Mouse (Mus musculus) layer of hippocampus, adult 9-11 months (tissue): ENCODE data around the gene Wdr72.

ENCODE experiments used
- DNase-seq: peaks from one replicate; pipeline ENCODE4 v3.0.0; 2022

The Wdr72 gene

DNA sequence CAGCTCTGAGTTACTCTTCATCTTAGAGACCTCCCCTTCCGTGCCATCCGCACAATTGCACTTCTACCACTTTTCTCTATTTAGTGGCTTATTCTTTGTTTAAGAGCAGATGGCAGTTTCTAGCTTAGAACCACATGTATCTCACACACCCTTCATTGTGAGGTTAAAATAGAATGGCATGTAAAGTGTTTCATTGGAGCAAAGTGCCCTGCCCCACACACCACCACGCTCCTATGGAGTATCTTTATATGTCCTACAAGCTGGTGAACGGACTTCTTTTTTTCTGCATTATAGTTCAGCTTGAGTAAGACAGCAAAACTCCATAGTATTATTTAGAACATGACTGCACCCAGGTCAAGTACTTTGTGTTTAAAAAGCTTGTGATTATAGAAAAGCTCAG is 137.9 kb downstream of the Wdr72 start:
- DNase-seq: no peak

DNA sequence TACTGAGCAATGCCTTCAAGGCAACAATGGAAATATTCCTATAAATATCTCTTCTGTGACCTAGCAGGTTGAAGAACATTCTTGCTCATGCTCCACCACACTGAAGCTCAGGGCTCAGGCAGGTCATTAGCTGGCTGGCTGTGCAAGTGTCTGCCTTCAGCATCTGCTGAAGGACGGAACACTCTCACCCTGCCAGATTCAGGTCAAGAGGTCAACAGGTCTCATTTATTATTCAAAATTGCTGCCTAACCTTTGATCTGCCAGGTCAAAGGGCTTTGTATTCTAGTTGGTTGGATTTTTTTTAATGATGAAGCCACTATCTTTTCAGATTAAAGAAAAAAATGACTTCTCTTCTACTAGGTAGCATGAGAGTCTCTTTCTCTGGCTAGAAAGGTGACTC is 139.3 kb downstream of the Wdr72 start:
- DNase-seq: no peak

GRCm38 (mm10) chr9:74250522-74250921 is 140.4 kb downstream of the Wdr72 start:
- peak; percentile 5 for DNase-seq

- DNase-seq: no peak
Observed at GRCm38 (mm10) chr9:74258389-74258788, 148.2 kb downstream of the Wdr72 start.

- no peak for DNase-seq
Observed at GRCm38 (mm10) chr9:74277752-74278385, 167.7 kb downstream of the Wdr72 start.

DNA sequence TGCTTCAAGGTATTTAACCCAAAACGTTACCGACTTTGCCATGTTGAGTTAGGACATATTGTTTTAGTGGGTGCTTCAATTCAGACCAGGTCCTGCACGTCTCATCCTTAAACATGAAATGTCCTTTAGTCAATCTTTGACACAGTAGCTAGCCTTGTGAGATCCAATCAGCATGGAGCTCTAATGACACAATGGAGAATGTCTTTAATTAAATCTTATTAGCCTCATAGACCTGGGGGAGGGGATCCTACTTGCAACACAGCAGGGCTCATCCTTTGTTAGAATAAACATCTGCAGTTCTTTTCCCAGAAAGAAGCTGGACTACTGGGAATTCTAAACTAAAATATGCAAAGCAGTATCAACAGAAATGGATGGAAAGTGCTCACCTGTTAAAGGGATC is 171.9 kb downstream of the Wdr72 start:
- DNase-seq: no peak

DNA sequence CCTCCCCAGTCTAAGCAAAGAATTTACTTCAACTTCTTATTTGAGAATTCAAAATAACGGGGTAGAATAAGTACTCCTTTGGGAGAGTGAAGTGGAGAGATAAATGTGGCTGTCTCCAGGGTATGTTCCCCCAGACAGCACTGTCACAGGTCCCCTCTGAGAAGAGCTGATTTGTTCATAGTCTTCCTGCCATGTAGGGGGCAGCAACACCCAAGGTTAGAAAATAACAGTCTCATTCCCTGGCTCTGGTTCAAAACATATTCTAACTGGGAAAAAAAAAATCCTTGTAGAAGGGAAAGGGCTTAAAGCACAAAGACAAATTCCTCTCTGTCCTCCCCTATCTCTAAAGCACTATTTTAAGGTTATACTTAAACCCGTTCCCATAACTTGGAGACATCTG is 176.1 kb downstream of the Wdr72 start:
- DNase-seq: peak; percentile 6

- DNase-seq: no peak
Observed at GRCm38 (mm10) chr9:74294479-74294878, 184.3 kb downstream of the Wdr72 start.

GRCm38 (mm10) chr9:74318771-74319170 is 208.6 kb downstream of the Wdr72 start:
- no peak for DNase-seq

- no peak for DNase-seq
Observed at GRCm38 (mm10) chr9:74324089-74324924, 214.2 kb downstream of the Wdr72 start.

GRCm38 (mm10) chr9:74324925-74325295 is 214.8 kb downstream of the Wdr72 start:
- no peak for DNase-seq

DNA sequence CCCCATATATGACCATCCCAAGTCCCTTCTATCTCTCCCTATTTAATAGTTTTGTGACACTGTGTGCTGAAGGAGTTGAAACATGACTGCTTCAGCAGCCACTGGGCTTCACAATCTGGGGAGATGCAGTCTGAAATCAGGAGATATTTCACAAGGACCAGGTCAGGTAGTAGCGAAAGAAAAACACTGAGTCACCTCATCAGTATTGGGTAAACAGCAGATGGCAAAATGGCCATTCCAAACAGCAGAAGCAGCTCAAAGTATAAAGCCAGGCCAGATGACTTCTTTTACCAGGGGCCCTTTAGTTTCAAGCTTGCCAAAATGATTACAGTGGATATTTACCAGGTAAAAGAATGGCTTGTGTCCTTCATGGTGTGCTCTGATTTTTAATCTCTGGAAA is 215.8 kb downstream of the Wdr72 start:
- DNase-seq: no peak

DNA sequence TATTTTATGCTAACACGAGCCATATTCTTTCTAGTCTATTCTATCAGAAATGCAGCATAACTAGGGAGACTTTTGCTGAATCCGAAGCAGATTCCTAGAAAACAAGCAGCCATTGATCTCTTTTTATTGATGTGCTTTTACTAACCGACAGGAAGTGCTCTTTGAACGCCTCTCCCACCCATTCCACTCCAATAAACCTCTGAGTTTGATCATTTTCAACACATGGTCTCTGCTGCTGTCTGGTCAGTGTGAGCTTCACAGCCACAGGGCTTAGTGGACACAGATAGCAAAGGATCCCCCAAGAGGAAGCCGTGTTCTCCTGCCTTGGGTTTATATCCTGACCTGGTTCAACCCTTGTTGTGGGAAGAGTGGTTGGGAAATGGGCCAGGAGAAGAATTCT is 218.7 kb downstream of the Wdr72 start:
- no peak for DNase-seq

DNA sequence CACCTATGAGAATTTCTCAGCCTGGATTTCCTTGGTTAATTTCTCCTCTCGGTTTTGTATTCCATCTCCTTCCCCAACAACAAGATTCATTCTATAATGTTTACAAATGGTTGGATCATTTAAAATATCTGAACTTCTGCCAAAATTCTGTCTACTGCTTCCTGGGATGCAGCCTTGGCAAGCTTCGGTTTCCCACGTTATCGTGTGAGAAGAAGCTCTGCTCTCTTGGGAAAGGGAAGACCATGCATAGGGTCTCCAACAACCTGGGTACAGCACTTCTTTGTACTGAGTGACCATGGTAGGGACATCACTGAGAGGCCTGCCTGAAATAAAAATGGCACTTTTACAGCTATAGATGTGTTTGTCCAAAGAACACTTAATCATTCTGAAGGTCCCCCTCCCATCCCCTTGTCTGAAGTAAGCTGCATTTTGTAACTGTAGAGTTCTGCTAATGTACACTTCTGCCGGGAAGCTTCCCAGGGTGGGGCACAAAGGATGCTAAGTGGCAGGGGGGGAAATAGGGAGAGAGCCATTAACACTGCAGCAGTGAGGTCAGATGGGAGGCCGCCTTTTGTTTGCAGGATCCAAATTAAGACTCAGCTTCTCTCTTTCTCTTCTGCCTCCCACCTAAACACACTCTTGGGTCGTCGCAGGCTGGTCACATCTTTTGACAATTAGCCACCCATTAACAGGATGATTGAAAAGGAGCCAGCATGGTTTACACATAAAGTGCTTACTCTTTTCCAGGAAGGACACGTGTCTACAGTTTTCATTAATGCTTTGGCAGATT is 220.7 kb downstream of the Wdr72 start:
- DNase-seq: no peak

GRCm38 (mm10) chr9:74332321-74332720 is 222.2 kb downstream of the Wdr72 start:
- DNase-seq: no peak
